Mouse (Mus musculus) stomach, postnatal 0 days (tissue): ENCODE results near the gene Nckap5. TPM values are rescaled to one million over a fixed set of nuclear protein-coding genes. Genes with fewer than 3 reads are reported as not detected.

Experiments used
- ATAC-seq: fragments of 200-750 bp; cut with Nextera tagmentation; 2 replicates; pipeline ENCODE4 v1.8.0; 2017; ENCODE audit not compliant: low FRiP score, low TSS enrichment
- DNase-seq: peaks from one replicate; pipeline ENCODE4 v3.0.0-alpha.2; 2016; ENCODE audit warnings: low spot score
- H3K27ac ChIP-seq: fragments of 300-500 bp; sonication (generic); replicated peaks from 2 replicates; pipeline ENCODE4 v1.5.1; 2014; ENCODE audit warnings: mild to moderate bottlenecking, control low read depth
- H3K27me3 ChIP-seq: fragments of 300-500 bp; sonication (generic); 2 replicates; pipeline ENCODE4 v1.6.1; 2014; ENCODE audit warnings: low read length; ENCODE audit not compliant: control insufficient read depth, insufficient read depth
- H3K36me3 ChIP-seq: fragments of 300-500 bp; sonication (generic); 2 replicates; pipeline ENCODE4 v1.6.1; 2014; ENCODE audit warnings: low read length, mixed read lengths; ENCODE audit not compliant: control insufficient read depth, insufficient read depth
- H3K4me1 ChIP-seq: fragments of 300-500 bp; sonication (generic); replicated peaks from 2 replicates; pipeline ENCODE4 v1.6.1; 2014; ENCODE audit warnings: antibody characterized with exemption; ENCODE audit not compliant: control insufficient read depth, insufficient read depth
- H3K4me2 ChIP-seq: fragments of 300-500 bp; sonication (generic); replicated peaks from 2 replicates; pipeline ENCODE4 v1.6.1; 2014; ENCODE audit warnings: low read depth, mild to moderate bottlenecking, control low read depth, moderate library complexity
- H3K4me3 ChIP-seq: fragments of 300-500 bp; sonication (generic); 2 replicates; pipeline ENCODE4 v1.5.1; 2014; ENCODE audit warnings: low read depth, low read length, control low read depth
- H3K9ac ChIP-seq: fragments of 300-500 bp; sonication (generic); 2 replicates; pipeline ENCODE4 v1.6.1; 2014; ENCODE audit warnings: mild to moderate bottlenecking, low read length, control low read depth, mixed read lengths
- H3K9me3 ChIP-seq: fragments of 300-500 bp; sonication (generic); 2 replicates; pipeline ENCODE4 v1.6.1; 2016; ENCODE audit warnings: low read length; ENCODE audit not compliant: control insufficient read depth
- CTCF ChIP-seq: IDR thresholded peaks from 2 replicates; pipeline ENCODE4 v1.5.1; 2016; ENCODE audit warnings: antibody characterized with exemption, low read depth, mild to moderate bottlenecking, moderate library complexity
- EP300 ChIP-seq: optimal IDR thresholded peaks from 2 replicates; pipeline ENCODE3; 2016; ENCODE audit warnings: antibody characterized with exemption
- WGBS: fragments of 180-500 bp; shearing (Covaris S2); extraction: QIAGEN DNeasy Blood & Tissue Kit; methylation state at CpG from one replicate; pipeline ENCODE4 v1.1.7; 2014; 5-methylcytosine and 5-hydroxymethylcytosine counted together
- polyA plus RNA-seq: library from polyadenylated mRNA; unstranded; fragments of >200 nt; fragmentation: Nextera tagmentation; extraction: Ambion mirVana; gene quantifications from 2 replicates; pipeline ENCODE4 v1.2.1, GENCODE M21; 2015

The Nckap5 gene
- polyA plus RNA-seq, 1 experiment from 2014 or later, result 1.9 TPM

DNA sequence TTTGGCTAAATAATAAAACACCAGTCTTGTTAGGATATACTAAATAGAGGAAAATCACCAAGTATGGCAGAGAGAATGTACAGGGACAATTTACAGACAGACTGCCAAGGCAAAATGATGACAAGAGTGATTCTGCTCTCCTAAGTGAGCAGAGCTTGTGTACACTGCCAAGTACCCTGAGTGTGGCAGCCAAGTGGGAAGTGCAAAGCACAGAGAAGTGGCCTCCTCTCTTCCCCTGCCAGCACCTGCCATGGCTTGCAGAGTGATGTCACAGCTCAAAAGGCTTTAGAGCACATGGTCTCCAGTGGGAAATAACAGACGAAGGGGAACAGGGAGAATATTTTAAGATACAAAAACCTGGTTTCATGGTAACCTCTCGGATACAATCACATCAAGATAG lies 488.8 kb downstream of the Nckap5 start:
- DNase-seq, result no peak
- Histone ChIP-seq H3K27me3 (no peaks in the 10 kb centered on the region), H3K36me3 (no peaks in the 10 kb centered on the region), H3K4me3 (no peak overlapping the region), H3K4me2 (no peak overlapping the region), H3K27ac (no peak overlapping the region), H3K4me1 (no peaks in the 10 kb centered on the region), H3K9ac (no peak overlapping the region), H3K9me3 (no peaks in the 10 kb centered on the region)
- ATAC-seq, result no peak
- TF ChIP-seq CTCF (no peak), EP300 (no peak)
- 67% methylated on average over 2 of the region's 2 CpGs for WGBS

DNA sequence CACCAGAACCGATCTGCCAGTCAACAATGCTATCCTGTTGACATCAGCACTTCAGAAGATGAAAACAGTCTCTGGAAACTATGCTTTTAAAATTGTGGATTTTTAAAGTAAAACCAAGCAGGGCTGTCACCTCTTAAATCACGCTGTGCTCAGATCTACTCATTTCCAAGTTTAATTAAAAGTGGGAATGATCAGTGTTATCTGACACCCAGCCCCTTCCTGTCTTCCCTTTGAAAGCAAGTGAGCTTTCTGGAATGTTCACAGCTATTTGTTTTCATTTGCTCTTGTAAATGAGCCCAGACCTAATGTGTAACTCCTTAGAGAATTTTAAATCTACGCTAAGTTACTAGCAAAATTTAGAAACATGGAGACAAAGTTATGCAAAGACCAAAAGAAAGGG lies 491.3 kb downstream of the Nckap5 start:
- Histone ChIP-seq H3K27ac (no peak overlapping the region), H3K9ac (no peak overlapping the region), H3K36me3 (no peaks in the 10 kb centered on the region), H3K4me1 (no peaks in the 10 kb centered on the region), H3K4me3 (no peak overlapping the region), H3K27me3 (no peaks in the 10 kb centered on the region), H3K4me2 (no peak overlapping the region), H3K9me3 (no peaks in the 10 kb centered on the region)
- 59% methylated on average over 3 of the region's 3 CpGs for WGBS
- no peak for ATAC-seq
- TF ChIP-seq CTCF, result no peak
- no peak for TF ChIP-seq EP300
- no peak for DNase-seq

DNA sequence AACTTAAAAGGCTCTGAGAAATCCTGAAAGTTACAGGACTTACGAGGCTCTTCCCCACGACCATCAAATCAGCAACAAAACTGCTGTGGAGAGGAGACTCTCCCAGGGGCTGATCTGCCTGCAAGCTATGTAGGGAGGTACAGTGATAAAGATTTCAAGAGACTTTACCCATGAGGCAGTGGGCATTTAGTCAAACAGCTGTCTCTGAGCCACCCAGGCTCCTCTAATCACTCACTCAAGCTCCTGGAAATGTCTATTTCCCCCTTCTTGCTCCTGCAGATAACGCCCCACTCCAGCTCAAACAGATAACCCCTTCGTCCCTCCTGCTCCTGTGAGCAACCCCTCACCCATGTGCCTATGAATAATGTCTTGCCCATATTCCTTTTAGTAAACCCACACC lies 496.4 kb downstream of the Nckap5 start:
- ATAC-seq (no peak), DNase-seq (no peak)
- H3K9ac ChIP-seq, result no peak overlapping the region
- H3K4me2 ChIP-seq, result no peak overlapping the region
- no peaks in the 10 kb centered on the region for H3K36me3 ChIP-seq
- H3K27me3 ChIP-seq, result no peaks in the 10 kb centered on the region
- TF ChIP-seq EP300 (no peak), CTCF (no peak)
- no peak overlapping the region for H3K4me3 ChIP-seq
- no peak overlapping the region for H3K27ac ChIP-seq
- WGBS, result 70% methylated on average over 4 of the region's 4 CpGs
- no peaks in the 10 kb centered on the region for H3K4me1 ChIP-seq
- H3K9me3 ChIP-seq, result no peaks in the 10 kb centered on the region

DNA sequence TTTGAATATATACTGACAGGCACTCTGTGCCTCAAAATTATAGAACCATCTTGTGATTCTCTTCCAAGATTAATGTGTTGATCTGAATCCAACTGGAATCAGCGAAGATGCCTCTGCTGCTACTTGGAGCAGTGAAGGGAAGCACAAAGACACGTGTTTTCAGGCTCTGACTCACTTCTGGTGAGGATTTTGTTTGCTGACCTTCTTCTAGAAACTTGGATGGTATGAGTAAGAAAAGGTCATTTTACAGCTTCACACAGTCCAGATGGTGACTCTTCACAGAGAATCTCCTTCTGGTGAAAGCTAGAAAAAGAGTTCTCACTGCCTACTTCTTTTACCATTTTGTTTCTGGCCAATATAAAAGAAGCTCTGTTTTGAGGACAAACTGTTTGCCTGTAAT lies 498.6 kb downstream of the Nckap5 start:
- H3K4me2 ChIP-seq, result no peak overlapping the region
- H3K4me1 ChIP-seq, result no peaks in the 10 kb centered on the region
- ATAC-seq, result no peak
- H3K27ac ChIP-seq, result no peak overlapping the region
- DNase-seq, result no peak
- no peak overlapping the region for H3K4me3 ChIP-seq
- H3K9ac ChIP-seq, result no peak overlapping the region
- H3K27me3 ChIP-seq, result no peaks in the 10 kb centered on the region
- no peak for TF ChIP-seq CTCF
- no peak for TF ChIP-seq EP300
- no peaks in the 10 kb centered on the region for H3K9me3 ChIP-seq
- 35% methylated on average over 2 of the region's 2 CpGs for WGBS
- H3K36me3 ChIP-seq, result no peaks in the 10 kb centered on the region

DNA sequence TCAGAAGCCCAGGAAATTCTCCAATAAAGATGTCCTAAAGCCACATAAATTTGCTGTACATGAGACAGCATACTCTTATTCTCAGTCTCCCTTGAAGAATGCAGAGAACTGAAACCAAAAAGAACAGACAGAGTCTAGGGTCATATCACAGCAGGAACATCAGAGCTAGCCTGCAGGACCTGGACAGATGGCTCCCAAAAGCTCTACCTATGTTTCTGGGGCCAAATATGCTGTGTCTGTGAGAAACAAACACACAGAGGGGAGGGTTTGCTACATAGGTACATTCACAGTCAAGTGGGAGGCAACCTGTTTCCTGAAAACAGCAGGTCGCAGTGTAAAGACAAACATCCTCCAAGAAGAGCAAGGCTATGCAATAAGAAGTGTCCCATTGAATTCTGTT lies 509.9 kb downstream of the Nckap5 start:
- ATAC-seq (no peak), DNase-seq (no peak)
- TF ChIP-seq CTCF (no peak), EP300 (no peak)
- Histone ChIP-seq H3K9ac (no peak overlapping the region), H3K4me3 (no peak overlapping the region), H3K4me1 (no peaks in the 10 kb centered on the region), H3K27me3 (no peaks in the 10 kb centered on the region), H3K9me3 (no peaks in the 10 kb centered on the region), H3K27ac (no peak overlapping the region), H3K36me3 (no peaks in the 10 kb centered on the region), H3K4me2 (no peak overlapping the region)
- 84% methylated on average over 1 of the region's 1 CpGs for WGBS

DNA sequence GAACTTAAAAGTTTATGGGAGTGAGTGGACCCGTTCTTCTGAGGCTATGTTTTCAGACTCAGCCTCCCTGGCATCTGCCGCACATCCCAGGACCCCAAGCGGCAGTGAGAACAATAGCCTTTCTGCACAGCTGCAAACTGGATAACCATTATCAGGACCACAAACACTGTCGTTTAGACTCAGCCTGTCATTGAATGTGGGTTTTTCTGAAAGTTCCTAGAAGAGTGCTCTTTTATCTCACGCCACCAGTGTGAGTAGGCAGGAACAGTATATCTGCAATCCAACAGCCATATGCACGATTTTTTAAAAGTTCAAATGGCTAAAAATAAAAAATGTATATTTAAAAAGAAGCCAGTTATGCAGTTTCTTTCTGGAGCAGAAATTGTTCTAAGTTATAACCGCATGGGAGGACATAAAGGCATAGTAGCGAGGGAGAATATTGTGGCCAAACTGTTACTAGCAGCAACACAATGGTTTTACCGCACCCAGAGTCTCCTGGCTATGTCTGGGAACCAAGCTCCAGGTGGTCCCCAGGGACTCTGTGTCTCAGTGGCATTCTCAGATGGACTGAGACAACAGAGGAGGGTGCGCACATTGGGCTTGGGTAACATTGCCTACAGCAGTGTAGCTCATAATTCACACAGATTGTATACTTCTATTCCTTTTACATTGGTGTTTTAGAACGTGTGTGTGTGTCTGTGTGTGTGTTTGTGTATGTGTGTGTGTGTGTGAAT lies 512.6 kb downstream of the Nckap5 start:
- no peaks in the 10 kb centered on the region for H3K36me3 ChIP-seq
- no peaks in the 10 kb centered on the region for H3K27me3 ChIP-seq
- WGBS, result 76% methylated on average over 11 of the region's 11 CpGs
- no peak overlapping the region for H3K27ac ChIP-seq
- ATAC-seq, result no peak
- DNase-seq, result no peak
- no peak overlapping the region for H3K9ac ChIP-seq
- H3K9me3 ChIP-seq, result no peaks in the 10 kb centered on the region
- no peak overlapping the region for H3K4me2 ChIP-seq
- H3K4me1 ChIP-seq, result no peaks in the 10 kb centered on the region
- no peak for TF ChIP-seq CTCF
- H3K4me3 ChIP-seq, result no peak overlapping the region
